Mouse (Mus musculus) limb, embryonic 14.5 days (tissue): ENCODE measurements around the gene Net1. TPM values are rescaled to one million over a fixed set of nuclear protein-coding genes. Genes with fewer than 3 reads are reported as not detected.

Source experiments
- ATAC-seq: fragments of 200-750 bp; cut with Nextera tagmentation; 2 replicates; pipeline ENCODE4 v1.8.0; 2017; ENCODE audit warnings: low read depth, moderate number of reproducible peaks, moderate TSS enrichment; ENCODE audit not compliant: low FRiP score
- DNase-seq: peaks from one replicate; pipeline ENCODE4 v3.0.0-alpha.2; 2015; ENCODE audit warnings: low spot score
- H3K27ac ChIP-seq: fragments of 300-500 bp; sonication (generic); replicated peaks from 2 replicates; pipeline ENCODE4 v1.5.1; 2014; ENCODE audit warnings: low read depth, mild to moderate bottlenecking, low read length, moderate library complexity, mixed read lengths
- H3K27me3 ChIP-seq: fragments of 300-500 bp; sonication (generic); 2 replicates; pipeline ENCODE4 v1.6.1; 2014; ENCODE audit warnings: low read length, mixed read lengths; ENCODE audit not compliant: control insufficient read depth, insufficient read depth
- H3K36me3 ChIP-seq: fragments of 300-500 bp; sonication (generic); 2 replicates; pipeline ENCODE4 v1.6.1; 2014; ENCODE audit warnings: mild to moderate bottlenecking, low read length, moderate library complexity, mixed read lengths; ENCODE audit not compliant: control insufficient read depth, insufficient read depth
- H3K4me1 ChIP-seq: fragments of 300-500 bp; sonication (generic); 2 replicates; pipeline ENCODE4 v1.6.1; 2014; ENCODE audit warnings: antibody characterized with exemption, low read length, mixed read lengths; ENCODE audit not compliant: control insufficient read depth, insufficient read depth
- H3K4me2 ChIP-seq: fragments of 300-500 bp; sonication (generic); replicated peaks from 2 replicates; pipeline ENCODE4 v1.6.1; 2014; ENCODE audit warnings: low read depth, mild to moderate bottlenecking, low read length, moderate library complexity; ENCODE audit not compliant: severe bottlenecking
- H3K4me3 ChIP-seq: fragments of 300-500 bp; sonication (generic); replicated peaks from 2 replicates; pipeline ENCODE4 v1.5.1; 2014; ENCODE audit warnings: low read length
- H3K9ac ChIP-seq: fragments of 300-500 bp; sonication (generic); 2 replicates; pipeline ENCODE4 v1.6.1; 2014; ENCODE audit warnings: mild to moderate bottlenecking, low read depth, low read length, moderate library complexity; ENCODE audit not compliant: severe bottlenecking
- H3K9me3 ChIP-seq: fragments of 300-500 bp; sonication (generic); 2 replicates; pipeline ENCODE4 v1.6.1; 2016; ENCODE audit warnings: low read length; ENCODE audit not compliant: control insufficient read depth
- POLR2A ChIP-seq: fragments of 200-500 bp; IDR thresholded peaks from 2 replicates; pipeline ENCODE4 v1.8.0; 2012; ENCODE audit warnings: inconsistent platforms, mild to moderate bottlenecking, moderate library complexity, borderline replicate concordance; ENCODE audit not compliant: insufficient read depth, insufficient read length; ENCODE audit errors: extremely low read depth
- WGBS: fragments of 180-500 bp; shearing (Covaris S2); extraction: QIAGEN DNeasy Blood & Tissue Kit; methylation state at CpG from one replicate; pipeline ENCODE4 v1.1.7; 2014; 5-methylcytosine and 5-hydroxymethylcytosine counted together
- microRNA-seq: library from miRNA; unstranded; fragments of <30 nt; microRNA quantifications from one replicate; pipeline ENCODE4, GENCODE M21; 2016
- polyA plus RNA-seq, 2 experiments: library from polyadenylated mRNA; depleted of rRNA in 1 of 2; stranded (reverse) in 1 of 2; unstranded in 1 of 2; fragments of >200 nt; fragmentation: Nextera tagmentation in 1 of 2; extraction: Ambion mirVana in 1 of 2; gene quantifications; 2 replicates each; pipeline versions ENCODE4 v1.2.1 to v1.2.3; 2012 to 2014

Net1 gene
- polyA plus RNA-seq, 2 experiments, result 71.8 to 115 TPM

- Histone ChIP-seq H3K4me2 (no peak overlapping the region), H3K27ac (no peak overlapping the region), H3K4me3 (no peak overlapping the region), H3K27me3 (no peaks in the 10 kb centered on the region), H3K9ac (no peak overlapping the region), H3K4me1 (no peaks in the 10 kb centered on the region), H3K36me3 (no peaks in the 10 kb centered on the region), H3K9me3 (no peaks in the 10 kb centered on the region)
- ATAC-seq (no peak), DNase-seq (no peak)
- WGBS, result 57% methylated on average over 2 of the region's 2 CpGs
- TF ChIP-seq POLR2A, result no peak
Measured at GRCm38 (mm10) chr13:3832450-3832849, 85.6 kb downstream of the Net1 start.

Small RNA genes within 50 kb of the gene (microRNA-seq; reads per million reads assigned to microRNA genes)
- not detected for gene Gm22460

Other genes starting within 250 kb of the Net1 start
- gene Calml3, start 113.9 kb downstream of the Net1 start, polyA plus RNA-seq (2012; rRNA removed), result 9.1 and 12.7 TPM in 2 replicates
- 5.4 and 7.4 TPM in 2 replicates for gene Calml3, start 113.9 kb downstream of the Net1 start, polyA plus RNA-seq (2014; fragmentation: Nextera tagmentation; extraction: Ambion mirVana)
- gene Calm4, start 80.5 kb downstream of the Net1 start, polyA plus RNA-seq (2012; rRNA removed), result 3.6 and 8.6 TPM in 2 replicates
- 21.5 and 51.5 TPM in 2 replicates for gene Calm4, start 80.5 kb downstream of the Net1 start, polyA plus RNA-seq (2014; fragmentation: Nextera tagmentation; extraction: Ambion mirVana)
- gene Calm5, start 64.0 kb downstream of the Net1 start, polyA plus RNA-seq (2012; rRNA removed), result not detected in 2 replicates
- 0.47 and 0.94 TPM in 2 replicates for gene Calm5, start 64.0 kb downstream of the Net1 start, polyA plus RNA-seq (2014; fragmentation: Nextera tagmentation; extraction: Ambion mirVana)
- gene Tubal3, start 54 bp upstream of the Net1 start, polyA plus RNA-seq (2012; rRNA removed), result 0.03 TPM in 1 of 2 replicates, not detected in the other
- gene Tubal3, start 54 bp upstream of the Net1 start, polyA plus RNA-seq (2014; fragmentation: Nextera tagmentation; extraction: Ambion mirVana), result not detected in 2 replicates
- not detected in 2 replicates for gene Ucn3, start 27.1 kb upstream of the Net1 start, polyA plus RNA-seq (2012; rRNA removed)
- 0.14 TPM in 1 of 2 replicates, not detected in the other for gene Ucn3, start 27.1 kb upstream of the Net1 start, polyA plus RNA-seq (2014; fragmentation: Nextera tagmentation; extraction: Ambion mirVana)
- gene Akr1c14, start 130.8 kb upstream of the Net1 start, polyA plus RNA-seq (2012; rRNA removed), result 0.69 and 1.2 TPM in 2 replicates
- 1.2 and 1.3 TPM in 2 replicates for gene Akr1c14, start 130.8 kb upstream of the Net1 start, polyA plus RNA-seq (2014; fragmentation: Nextera tagmentation; extraction: Ambion mirVana)
- 0.05 and 0.10 TPM in 2 replicates for gene Akr1c18, start 232.4 kb upstream of the Net1 start, polyA plus RNA-seq (2012; rRNA removed)
- gene Akr1c18, start 232.4 kb upstream of the Net1 start, polyA plus RNA-seq (2014; fragmentation: Nextera tagmentation; extraction: Ambion mirVana), result not detected in 2 replicates